In genomic region chr10:87308815-87309396, GRCm38 (mm10) we compare ENCODE assay signal across 29 mouse cellular contexts.
DNase-seq lines count a peak whose midpoint lies in the region; ATAC-seq and TF ChIP-seq lines count a peak whose summit lies in the region.
"Had no signal": no experiment of that assay in that cellular context is flagged by ENCODE, and none has a peak within 500 bp of the region (broad histone marks: within the 10 kb centered on the region; RNA-seq: fewer than 3 reads in every experiment).

No protein-coding gene starts in this region.

- H3K27ac ChIP-seq in forebrain, embryonic 12.5 days, result 0 out of 2 replicates have a peak overlapping the region, but pooled peaks have one; percentile 46
- no peak overlapping the region for H3K27ac ChIP-seq in forebrain, postnatal 0 days (ENCODE audit: low read depth, low read length)
- H3K27ac ChIP-seq in forebrain, embryonic 13.5 days, result no peak overlapping the region
- H3K27ac ChIP-seq in midbrain, embryonic 13.5 days, result peak overlapping the region; percentile 59; the same call in 1 of the 2 replicates
- H3K27ac ChIP-seq: hindbrain, postnatal 0 days; intestine, embryonic 15.5 days; layer of hippocampus, adult 2 months; limb, embryonic 13.5 days; stomach, postnatal 0 days had no signal

- H3K27me3 ChIP-seq in forebrain, embryonic 12.5 days, result no peaks in the 10 kb centered on the region
- no peaks in the 10 kb centered on the region for H3K27me3 ChIP-seq in forebrain, postnatal 0 days (ENCODE audit: insufficient read depth, low read length)
- H3K27me3 ChIP-seq in forebrain, embryonic 13.5 days, result no peaks in the 10 kb centered on the region
- no peaks in the 10 kb centered on the region for H3K27me3 ChIP-seq in midbrain, embryonic 13.5 days
- H3K27me3 ChIP-seq: intestine, embryonic 15.5 days; limb, embryonic 13.5 days; megakaryocyte, embryonic 14.5 days had no signal

- peaks cover 19% of the 10 kb centered on the region for H3K9me3 ChIP-seq in forebrain, embryonic 12.5 days
- 0 out of 2 replicates have a peak, but pooled peaks cover 5% of the 10 kb centered on the region for H3K9me3 ChIP-seq in forebrain, postnatal 0 days (ENCODE audit: low read length)
- peaks cover 12% of the 10 kb centered on the region for H3K9me3 ChIP-seq in forebrain, embryonic 13.5 days (replicated peaks)
- peaks cover 3% of the 10 kb centered on the region for H3K9me3 ChIP-seq in midbrain, embryonic 13.5 days
- H3K9me3 ChIP-seq: intestine, embryonic 15.5 days had no signal

- WGBS in forebrain, embryonic 12.5 days, result 24% methylated on average over 10 of the region's 10 CpGs
- WGBS in forebrain, postnatal 0 days, result 26% methylated on average over 10 of the region's 10 CpGs
- WGBS in forebrain, embryonic 13.5 days, result 18% methylated on average over 10 of the region's 10 CpGs
- WGBS in midbrain, embryonic 13.5 days, result 13% methylated on average over 10 of the region's 10 CpGs

- H3K4me1 ChIP-seq in forebrain, embryonic 12.5 days, result peaks cover 20% of the 10 kb centered on the region
- 0 out of 2 replicates have a peak, but pooled peaks cover 6% of the 10 kb centered on the region for H3K4me1 ChIP-seq in forebrain, postnatal 0 days (ENCODE audit: insufficient read depth)
- peaks cover 13% of the 10 kb centered on the region for H3K4me1 ChIP-seq in forebrain, embryonic 13.5 days
- peaks cover 14% of the 10 kb centered on the region for H3K4me1 ChIP-seq in midbrain, embryonic 13.5 days (replicated peaks)
- H3K4me1 ChIP-seq: intestine, embryonic 15.5 days; limb, embryonic 13.5 days; megakaryocyte, embryonic 14.5 days had no signal

- peak; percentile 56; the same call in 1 of the 2 replicates for ATAC-seq in forebrain, embryonic 12.5 days (ENCODE audit: low FRiP score)
- no peak; the same call in 1 of the 2 replicates for ATAC-seq in forebrain, postnatal 0 days
- ATAC-seq in forebrain, embryonic 13.5 days, result no peak
- ATAC-seq in midbrain, embryonic 13.5 days, result peak; percentile 56; the same call in 1 of the 2 replicates
- ATAC-seq in megakaryocyte, adult 5-6 weeks (ENCODE audit: poor library complexity, severe bottlenecking), result no peak
- ATAC-seq: hindbrain, postnatal 0 days; intestine, embryonic 15.5 days; liver, postnatal 0 days had no signal

- TF ChIP-seq CTCF in forebrain, postnatal 0 days (IDR thresholded peaks at IDR 0.05; ENCODE audit: low read depth), result no peak

- H3K9ac ChIP-seq in forebrain, embryonic 12.5 days, result no peak overlapping the region
- H3K9ac ChIP-seq in forebrain, postnatal 0 days, result no peak overlapping the region
- H3K9ac ChIP-seq in forebrain, embryonic 13.5 days, result no peak overlapping the region
- H3K9ac ChIP-seq in midbrain, embryonic 13.5 days (replicated peaks), result no peak overlapping the region
- H3K9ac ChIP-seq: intestine, embryonic 15.5 days; limb, embryonic 13.5 days; liver, postnatal 0 days had no signal

- no peaks in the 10 kb centered on the region for H3K36me3 ChIP-seq in forebrain, embryonic 12.5 days (replicated peaks)
- no peaks in the 10 kb centered on the region for H3K36me3 ChIP-seq in forebrain, postnatal 0 days (ENCODE audit: insufficient read depth)
- no peaks in the 10 kb centered on the region for H3K36me3 ChIP-seq in forebrain, embryonic 13.5 days (ENCODE audit: poor library complexity, severe bottlenecking)
- H3K36me3 ChIP-seq in midbrain, embryonic 13.5 days, result 0 out of 2 replicates have a peak, but pooled peaks cover 5% of the 10 kb centered on the region
- H3K36me3 ChIP-seq: intestine, embryonic 15.5 days; limb, embryonic 13.5 days had no signal

- H3K4me3 ChIP-seq in forebrain, embryonic 12.5 days (replicated peaks), result no peak overlapping the region
- H3K4me3 ChIP-seq in forebrain, postnatal 0 days (ENCODE audit: low read depth, low read length), result no peak overlapping the region
- no peak overlapping the region for H3K4me3 ChIP-seq in forebrain, embryonic 13.5 days
- no peak overlapping the region for H3K4me3 ChIP-seq in midbrain, embryonic 13.5 days (replicated peaks)
- H3K4me3 ChIP-seq: erythroblast, embryonic 14.5 days; intestine, embryonic 15.5 days; layer of hippocampus, adult 2 months; limb, embryonic 13.5 days; megakaryocyte, embryonic 14.5 days had no signal

- H3K4me2 ChIP-seq in forebrain, embryonic 12.5 days, result peak overlapping the region; percentile 40
- H3K4me2 ChIP-seq in forebrain, postnatal 0 days (ENCODE audit: low read depth), result no peak overlapping the region; the same call in 1 of the 2 replicates
- H3K4me2 ChIP-seq in forebrain, embryonic 13.5 days, result peak overlapping the region; percentile 37
- H3K4me2 ChIP-seq in midbrain, embryonic 13.5 days (replicated peaks), result no peak overlapping the region; the same call in 1 of the 2 replicates
- H3K4me2 ChIP-seq: heart, embryonic 11.5 days; intestine, embryonic 15.5 days; limb, embryonic 13.5 days; liver, embryonic 11.5 days had no signal

- no peak for DNase-seq in forebrain, postnatal 0 days
- no peak for DNase-seq in frontal cortex, postnatal 14 days (ENCODE audit: low spot score in 2 of 2)
- no peak for DNase-seq in urinary bladder, postnatal 25 days (ENCODE audit: low spot score)
- DNase-seq: adrenal gland, postnatal 25 days; cerebellum, adult 2 months; cerebellum, postnatal 14 days; gastrocnemius, postnatal 25 days; heart, adult 18-20 months; heart, postnatal 36 days; kidney, adult 2 months; kidney, postnatal 36 days; liver, postnatal 0 days; lung, postnatal 36 days; spleen, adult 18-20 months; thymus, adult 18-20 months; thymus, postnatal 25 days had no signal

Comparison
In these comparisons a context has a peak if more than half of its experiments do, and no peak if none do; other contexts are left out.
1. ATAC-seq: peak in forebrain, embryonic 12.5 days (single experiment) and midbrain, embryonic 13.5 days (single experiment); none in forebrain, postnatal 0 days (single experiment), forebrain, embryonic 13.5 days (single experiment) and megakaryocyte, adult 5-6 weeks (single experiment).
2. H3K27ac ChIP-seq: peak in forebrain, embryonic 12.5 days (single experiment) and midbrain, embryonic 13.5 days (single experiment); none in forebrain, postnatal 0 days (single experiment) and forebrain, embryonic 13.5 days (single experiment).
3. H3K4me2 ChIP-seq: peak in forebrain, embryonic 12.5 days (single experiment) and forebrain, embryonic 13.5 days (single experiment); none in forebrain, postnatal 0 days (single experiment) and midbrain, embryonic 13.5 days (single experiment).